ENCODE assay signal across 28 mouse cellular contexts in genomic region chr14:20164438-20164837, GRCm38 (mm10). TPM values are rescaled to one million over a fixed set of nuclear protein-coding genes. Genes with fewer than 3 reads are reported as not detected.
A peak's percentile ranks its signal among the peaks of the same experiment; 100 is the strongest.
DNase-seq lines count a peak whose midpoint lies in the region; ATAC-seq and TF ChIP-seq lines count a peak whose summit lies in the region.
"Had no signal": no experiment of that assay in that cellular context is flagged by ENCODE, and none has a peak within 500 bp of the region (broad histone marks: within the 10 kb centered on the region; RNA-seq: fewer than 3 reads in every experiment).

No protein-coding gene starts in this region.

- no peak overlapping the region for H3K4me3 ChIP-seq in kidney, adult 2 months (ENCODE audit: insufficient read depth, low read depth, low read length)
- H3K4me3 ChIP-seq in kidney, embryonic 14.5 days (ENCODE audit: low read length), result no peak overlapping the region
- H3K4me3 ChIP-seq in intestine, embryonic 16.5 days (ENCODE audit: low read length), result no peak overlapping the region
- no peak overlapping the region for H3K4me3 ChIP-seq in kidney, embryonic 16.5 days (ENCODE audit: low read length)
- H3K4me3 ChIP-seq in liver, postnatal 0 days (ENCODE audit: low read depth, low read length), result no peak overlapping the region
- no peak overlapping the region for H3K4me3 ChIP-seq in heart, embryonic 10.5 days
- H3K4me3 ChIP-seq: embryonic facial prominence, embryonic 10.5 days; heart, adult 2 months; hindbrain, embryonic 15.5 days; layer of hippocampus, adult 2 months; limb, embryonic 12.5 days; midbrain, embryonic 15.5 days; neural tube, embryonic 12.5 days had no signal

- DNase-seq in kidney, adult 2 months, result peak; percentile 60
- DNase-seq in liver, postnatal 0 days, result peak; percentile 33
- no peak for DNase-seq in heart, embryonic 10.5 days (ENCODE audit: low spot score)
- DNase-seq in lung, postnatal 4 days, result no peak
- DNase-seq: adrenal gland, adult 2 months; B cell, adult 2 months; cerebellum, adult 11-12 months; cerebellum, postnatal 10 days; forebrain, postnatal 0 days; gastrocnemius, postnatal 14 days; heart, adult 2 months; heart, postnatal 36 days; layer of hippocampus, postnatal 36 days; lung, embryonic 14.5 days; lung, postnatal 36 days; retina, postnatal 1 day; right cerebral cortex, postnatal 25 days; thymus, postnatal 14 days had no signal

- no peaks in the 10 kb centered on the region for H3K9me3 ChIP-seq in kidney, embryonic 14.5 days (ENCODE audit: control insufficient read depth, low read length)
- no peaks in the 10 kb centered on the region for H3K9me3 ChIP-seq in intestine, embryonic 16.5 days (ENCODE audit: control insufficient read depth, low read length)
- H3K9me3 ChIP-seq in kidney, embryonic 16.5 days (ENCODE audit: low read length), result no peaks in the 10 kb centered on the region
- no peaks in the 10 kb centered on the region for H3K9me3 ChIP-seq in liver, postnatal 0 days (ENCODE audit: low read length)
- H3K9me3 ChIP-seq in heart, embryonic 10.5 days, result no peaks in the 10 kb centered on the region
- H3K9me3 ChIP-seq: embryonic facial prominence, embryonic 10.5 days; hindbrain, embryonic 15.5 days; limb, embryonic 12.5 days; midbrain, embryonic 15.5 days; neural tube, embryonic 12.5 days had no signal

- no peak for ATAC-seq in kidney, embryonic 14.5 days (ENCODE audit: low FRiP score, low TSS enrichment)
- ATAC-seq in intestine, embryonic 16.5 days, result peak; percentile 52
- ATAC-seq in kidney, embryonic 16.5 days (ENCODE audit: low FRiP score, low TSS enrichment), result peak; percentile 13; the same call in 1 of the 2 replicates
- ATAC-seq in liver, postnatal 0 days, result peak; percentile 66
- ATAC-seq: forebrain, postnatal 0 days; midbrain, embryonic 15.5 days had no signal

- peak overlapping the region; percentile 64 for H3K27ac ChIP-seq in kidney, adult 2 months (ENCODE audit: insufficient read depth, low read depth, low read length)
- no peak overlapping the region; the same call in 1 of the 2 replicates for H3K27ac ChIP-seq in kidney, embryonic 14.5 days (ENCODE audit: low read depth, low read length)
- no peak overlapping the region for H3K27ac ChIP-seq in intestine, embryonic 16.5 days (ENCODE audit: low read length)
- H3K27ac ChIP-seq in kidney, embryonic 16.5 days (ENCODE audit: low read length), result no peak overlapping the region; the same call in 1 of the 2 replicates
- peak overlapping the region; percentile 87 for H3K27ac ChIP-seq in liver, postnatal 0 days (ENCODE audit: low read depth)
- no peak overlapping the region for H3K27ac ChIP-seq in heart, embryonic 10.5 days
- H3K27ac ChIP-seq: heart, adult 2 months; hindbrain, embryonic 15.5 days; layer of hippocampus, adult 2 months; midbrain, embryonic 15.5 days; neural tube, embryonic 12.5 days had no signal

- peaks cover 79% of the 10 kb centered on the region for H3K4me1 ChIP-seq in kidney, adult 2 months (ENCODE audit: control insufficient read depth, insufficient read depth, low read length)
- H3K4me1 ChIP-seq in kidney, embryonic 14.5 days (ENCODE audit: control insufficient read depth, insufficient read depth, low read length), result peaks cover 46% of the 10 kb centered on the region
- H3K4me1 ChIP-seq in intestine, embryonic 16.5 days (ENCODE audit: control insufficient read depth, insufficient read depth, low read length), result peaks cover 52% of the 10 kb centered on the region
- peaks cover 75% of the 10 kb centered on the region for H3K4me1 ChIP-seq in kidney, embryonic 16.5 days (ENCODE audit: insufficient read depth, low read length)
- peaks cover 42% of the 10 kb centered on the region for H3K4me1 ChIP-seq in liver, postnatal 0 days (ENCODE audit: insufficient read depth)
- H3K4me1 ChIP-seq in heart, embryonic 10.5 days, result peaks cover 35% of the 10 kb centered on the region
- H3K4me1 ChIP-seq: hindbrain, embryonic 15.5 days; midbrain, embryonic 15.5 days had no signal

- H3K27me3 ChIP-seq in kidney, adult 2 months (replicated peaks; ENCODE audit: control insufficient read depth, insufficient read depth, low read length), result no peaks in the 10 kb centered on the region
- H3K27me3 ChIP-seq in kidney, embryonic 14.5 days (ENCODE audit: control insufficient read depth, insufficient read depth, low read length), result no peaks in the 10 kb centered on the region
- no peaks in the 10 kb centered on the region for H3K27me3 ChIP-seq in intestine, embryonic 16.5 days (replicated peaks; ENCODE audit: control insufficient read depth, insufficient read depth, low read length)
- no peaks in the 10 kb centered on the region for H3K27me3 ChIP-seq in kidney, embryonic 16.5 days (ENCODE audit: insufficient read depth, low read length)
- H3K27me3 ChIP-seq in liver, postnatal 0 days (ENCODE audit: insufficient read depth, low read length), result no peaks in the 10 kb centered on the region
- H3K27me3 ChIP-seq in heart, embryonic 10.5 days (ENCODE audit: insufficient read depth, poor library complexity, severe bottlenecking), result no peaks in the 10 kb centered on the region
- H3K27me3 ChIP-seq: CH12.LX; hindbrain, embryonic 15.5 days; limb, embryonic 12.5 days; midbrain, embryonic 15.5 days; neural tube, embryonic 12.5 days had no signal

- no peak overlapping the region for H3K4me2 ChIP-seq in kidney, embryonic 14.5 days (replicated peaks; ENCODE audit: low read depth, low read length)
- H3K4me2 ChIP-seq in intestine, embryonic 16.5 days (ENCODE audit: low read depth, low read length), result no peak overlapping the region
- no peak overlapping the region for H3K4me2 ChIP-seq in kidney, embryonic 16.5 days (replicated peaks; ENCODE audit: low read depth, low read length)
- peak overlapping the region; percentile 14; the same call in 1 of the 2 replicates for H3K4me2 ChIP-seq in liver, postnatal 0 days (ENCODE audit: low read depth, low read length)
- H3K4me2 ChIP-seq: hindbrain, embryonic 15.5 days; limb, embryonic 12.5 days; lung, embryonic 14.5 days; midbrain, embryonic 15.5 days; neural tube, embryonic 12.5 days had no signal

- TF ChIP-seq POLR2A in kidney, adult 2 months (IDR thresholded peaks at IDR 0.05; ENCODE audit: low read depth, low read length), result no peak

- TF ChIP-seq EP300 in liver, postnatal 0 days (IDR thresholded peaks at IDR 0.05; ENCODE audit: low read depth), result no peak

- no peak for TF ChIP-seq CTCF in kidney, adult 2 months (conservative IDR thresholded peaks at IDR 0.05; ENCODE audit: insufficient read depth, insufficient read length, low read depth, low read length)
- TF ChIP-seq CTCF in liver, postnatal 0 days (IDR thresholded peaks at IDR 0.05; ENCODE audit: low read depth), result no peak

- H3K9ac ChIP-seq in kidney, embryonic 14.5 days (ENCODE audit: low read depth, low read length), result no peak overlapping the region
- H3K9ac ChIP-seq in intestine, embryonic 16.5 days (ENCODE audit: low read depth, low read length), result 0 out of 2 replicates have a peak overlapping the region, but pooled peaks have one; percentile 4
- no peak overlapping the region for H3K9ac ChIP-seq in kidney, embryonic 16.5 days (replicated peaks; ENCODE audit: low read length)
- H3K9ac ChIP-seq in liver, postnatal 0 days (replicated peaks), result no peak overlapping the region
- H3K9ac ChIP-seq: forebrain, postnatal 0 days; hindbrain, embryonic 15.5 days; limb, embryonic 12.5 days; lung, embryonic 14.5 days; midbrain, embryonic 15.5 days; neural tube, embryonic 12.5 days had no signal

- WGBS in kidney, adult 2 months, result 55% methylated on average over 7 of the region's 7 CpGs
- 75% methylated on average over 7 of the region's 7 CpGs for WGBS in kidney, embryonic 14.5 days
- 49% methylated on average over 7 of the region's 7 CpGs for WGBS in intestine, embryonic 16.5 days
- WGBS in kidney, embryonic 16.5 days, result 74% methylated on average over 7 of the region's 7 CpGs
- 69% methylated on average over 7 of the region's 7 CpGs for WGBS in liver, postnatal 0 days (ENCODE audit: insufficient replicate concordance)
- 88% methylated on average over 7 of the region's 7 CpGs for WGBS in heart, embryonic 10.5 days

- peaks cover 1% of the 10 kb centered on the region; the same call in 1 of the 2 replicates for H3K36me3 ChIP-seq in kidney, adult 2 months (ENCODE audit: control insufficient read depth, insufficient read depth, low read length)
- H3K36me3 ChIP-seq in kidney, embryonic 14.5 days (ENCODE audit: control insufficient read depth, insufficient read depth, low read length), result no peaks in the 10 kb centered on the region
- no peaks in the 10 kb centered on the region for H3K36me3 ChIP-seq in intestine, embryonic 16.5 days (ENCODE audit: control insufficient read depth, insufficient read depth, low read length)
- no peaks in the 10 kb centered on the region for H3K36me3 ChIP-seq in kidney, embryonic 16.5 days (ENCODE audit: insufficient read depth, low read length)
- no peaks in the 10 kb centered on the region; the same call in 1 of the 2 replicates for H3K36me3 ChIP-seq in liver, postnatal 0 days (replicated peaks; ENCODE audit: insufficient read depth, low read length)
- no peaks in the 10 kb centered on the region for H3K36me3 ChIP-seq in heart, embryonic 10.5 days
- H3K36me3 ChIP-seq: hindbrain, embryonic 15.5 days; limb, embryonic 12.5 days; midbrain, embryonic 15.5 days; neural tube, embryonic 12.5 days had no signal

RNA-seq across cellular contexts. Expression of gene Kcnk5, which starts 17.2 kb away (rescaled TPM):
- 32.0 and 34.2 TPM in 2 replicates for polyA plus RNA-seq in kidney, adult 2 months (2012; rRNA removed)
- polyA plus RNA-seq in kidney, embryonic 14.5 days (2014; fragmentation: Nextera tagmentation; extraction: Ambion mirVana), result 4.7 and 12.2 TPM in 2 replicates
- polyA plus RNA-seq in intestine, embryonic 16.5 days (2015; fragmentation: Nextera tagmentation; extraction: Ambion mirVana), result 10.7 and 10.9 TPM in 2 replicates
- polyA plus RNA-seq in kidney, embryonic 16.5 days (2015; fragmentation: Nextera tagmentation; extraction: Ambion mirVana), result 21.9 and 22.7 TPM in 2 replicates
- 4.5 and 5.1 TPM in 2 replicates for polyA plus RNA-seq in liver, postnatal 0 days (2015; fragmentation: Nextera tagmentation; extraction: Ambion mirVana)
- 4.4 and 7.1 TPM in 2 replicates for polyA plus RNA-seq in heart, embryonic 10.5 days (2016; fragmentation: Nextera tagmentation; extraction: Ambion mirVana)

RNA-seq across cellular contexts. Expression of gene Saysd1, which starts 26.1 kb away (rescaled TPM):
- 10.8 and 11.4 TPM in 2 replicates for polyA plus RNA-seq in kidney, adult 2 months (2012; rRNA removed)
- 11.2 and 13.7 TPM in 2 replicates for polyA plus RNA-seq in kidney, embryonic 14.5 days (2014; fragmentation: Nextera tagmentation; extraction: Ambion mirVana)
- polyA plus RNA-seq in intestine, embryonic 16.5 days (2015; fragmentation: Nextera tagmentation; extraction: Ambion mirVana), result 20.2 and 21.5 TPM in 2 replicates
- 13.4 and 13.6 TPM in 2 replicates for polyA plus RNA-seq in kidney, embryonic 16.5 days (2015; fragmentation: Nextera tagmentation; extraction: Ambion mirVana)
- polyA plus RNA-seq in liver, postnatal 0 days (2015; fragmentation: Nextera tagmentation; extraction: Ambion mirVana), result 9.6 and 11.0 TPM in 2 replicates
- polyA plus RNA-seq in heart, embryonic 10.5 days (2016; fragmentation: Nextera tagmentation; extraction: Ambion mirVana), result 7.8 and 10.5 TPM in 2 replicates

Comparison
In these comparisons a context has a peak if more than half of its experiments do, and no peak if none do; other contexts are left out.
1. H3K27ac ChIP-seq: peak in kidney, adult 2 months (single experiment) and liver, postnatal 0 days (single experiment); none in kidney, embryonic 14.5 days (single experiment), intestine, embryonic 16.5 days (single experiment), kidney, embryonic 16.5 days (single experiment) and heart, embryonic 10.5 days (single experiment).
2. DNase-seq: peak in kidney, adult 2 months (single experiment) and liver, postnatal 0 days (single experiment); none in heart, embryonic 10.5 days (single experiment) and lung, postnatal 4 days (0 of 2).